Mouse (Mus musculus) granulocyte monocyte progenitor cell, adult 5-6 weeks (primary cell): ENCODE measurements at regions not wholly inside any gene's neighbourhood (a gene's known extent, or its start where the extent isn't known, plus 50 kb on each side); places are given as distances from the start of the nearest gene placed in this dataset.

Experiments
- ATAC-seq: replicated peaks from 2 replicates; pipeline ENCODE4 v1.8.0; 2016; ENCODE audit warnings: mild to moderate bottlenecking, moderate TSS enrichment, inconsistent platforms; ENCODE audit not compliant: poor library complexity, severe bottlenecking

GRCm38 (mm10) chr9:67610696-67611095, 51.2 kb upstream of the Tln2 start:
- ATAC-seq: no peak

- no peak for ATAC-seq
Measured at GRCm38 (mm10) chr9:67611676-67612075, 52.2 kb upstream of the Tln2 start.

GRCm38 (mm10) chr9:67612101-67612500, 52.6 kb upstream of the Tln2 start:
- no peak for ATAC-seq

DNA sequence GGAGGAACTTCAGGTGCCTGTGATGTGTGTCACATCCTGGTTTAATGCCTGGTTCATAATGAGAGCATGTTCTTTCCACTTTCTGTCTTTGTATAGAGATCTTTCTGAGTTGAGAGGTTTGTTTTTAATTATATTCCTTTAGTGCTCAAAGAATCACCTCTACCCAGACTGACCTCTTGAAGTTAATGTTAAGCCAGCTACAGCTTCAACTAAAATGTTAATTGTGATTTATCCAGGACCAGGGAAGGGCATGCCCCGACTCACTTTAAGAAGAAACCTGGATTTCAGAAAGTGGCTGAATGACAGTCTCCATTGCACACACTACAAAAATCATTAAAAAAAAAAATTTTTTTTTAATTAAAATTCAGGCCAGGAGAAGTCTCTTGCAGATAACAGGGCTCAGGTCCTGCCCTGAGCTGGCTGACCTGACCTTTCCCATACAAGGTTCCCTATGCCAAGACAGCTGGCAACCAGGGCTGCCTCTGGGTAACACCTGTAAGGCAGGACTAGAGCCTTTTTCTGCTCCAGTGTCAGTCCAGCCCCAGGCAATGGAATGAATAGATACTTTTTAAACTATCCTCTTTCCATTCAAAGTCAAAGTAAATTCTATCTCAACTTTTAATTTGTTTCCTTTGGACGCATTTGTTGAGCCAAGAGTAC, 54.7 kb upstream of the Tln2 start:
- no peak for ATAC-seq

DNA sequence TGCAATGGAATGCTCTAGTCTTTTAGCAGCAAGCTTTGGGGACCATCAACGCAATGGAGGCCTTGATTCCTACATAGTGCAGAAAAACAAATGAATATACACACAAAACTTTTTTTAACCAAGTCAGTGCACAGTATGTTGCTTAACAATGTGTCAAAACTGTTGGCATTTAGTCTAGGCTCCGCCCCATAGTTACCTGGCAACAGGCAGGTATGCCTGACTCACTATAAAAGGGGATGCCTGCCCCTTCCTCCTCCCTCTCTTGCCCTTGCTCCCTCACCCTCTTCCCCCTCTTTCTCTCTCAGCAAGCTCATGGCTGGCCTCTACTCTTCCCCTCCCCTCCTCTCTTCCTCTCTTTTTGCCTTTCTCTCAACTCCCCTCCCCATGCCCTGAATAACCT, 56.7 kb upstream of the Tln2 start:
- no peak for ATAC-seq

DNA sequence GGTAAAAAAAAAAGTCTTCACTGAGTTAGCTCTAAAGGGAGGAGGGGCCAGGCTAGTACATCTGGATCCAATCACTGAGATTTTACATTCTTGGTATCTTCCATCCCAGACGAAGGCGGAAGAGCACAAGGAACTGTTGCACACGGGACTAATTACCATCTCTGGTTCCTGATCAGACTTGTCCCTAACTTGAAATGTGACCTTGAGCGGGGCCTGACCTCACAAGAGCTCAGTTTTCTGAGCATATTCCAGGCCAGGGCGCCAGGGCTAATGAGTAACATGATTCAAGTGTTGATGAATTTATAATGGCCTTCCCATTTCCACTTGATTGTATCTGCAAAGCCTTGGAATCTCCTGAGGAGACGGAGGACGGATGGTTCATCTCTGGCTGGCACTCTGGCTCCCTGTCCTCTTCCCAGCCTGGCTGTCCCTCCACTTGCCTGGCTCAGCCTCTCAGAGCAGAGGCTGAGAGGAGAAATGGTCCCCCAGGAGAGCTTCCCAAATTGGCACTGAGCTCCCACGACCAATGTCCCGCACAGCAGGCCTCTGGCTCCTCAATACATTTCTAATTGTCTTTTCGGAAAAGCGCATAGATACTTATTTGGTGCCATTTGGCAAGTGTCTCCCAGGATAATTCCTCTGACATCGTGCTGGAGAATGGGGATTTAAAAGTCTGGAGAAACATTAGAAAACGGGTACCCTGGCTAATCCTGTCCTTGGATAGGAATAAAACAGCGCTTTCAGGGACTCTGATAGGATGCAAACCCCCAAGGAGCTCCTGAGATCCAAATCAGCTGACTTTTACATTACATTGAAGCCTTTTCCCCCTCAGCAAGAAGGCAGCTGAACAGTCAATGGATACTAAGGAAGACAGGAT, 58.1 kb upstream of the Tln2 start:
- no peak for ATAC-seq

GRCm38 (mm10) chr9:67620945-67621344, 61.4 kb upstream of the Tln2 start:
- ATAC-seq: no peak

- ATAC-seq: no peak
Measured at GRCm38 (mm10) chr9:67627196-67627595, 67.7 kb upstream of the Tln2 start.

DNA sequence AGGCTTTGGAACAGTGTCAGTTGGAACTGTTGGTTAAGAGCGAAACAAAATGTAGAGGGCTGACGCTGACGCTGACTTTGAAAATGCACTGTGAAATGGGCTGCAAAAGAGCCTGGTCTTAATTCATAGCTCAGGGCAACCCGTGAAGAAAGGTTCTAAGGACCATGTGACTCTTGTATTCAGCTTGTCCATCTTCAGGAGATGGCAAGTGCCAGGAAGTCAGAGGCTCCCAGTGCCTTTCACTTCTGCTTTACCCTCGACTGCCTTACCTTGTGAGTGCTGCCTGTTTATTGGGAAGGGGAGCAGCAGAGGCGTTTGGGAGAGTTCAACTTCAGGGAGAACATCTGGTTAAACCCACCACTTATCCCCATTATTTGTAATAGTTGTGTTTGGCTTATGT, 70.1 kb upstream of the Tln2 start:
- no peak for ATAC-seq

GRCm38 (mm10) chr9:67630173-67630572, 70.7 kb upstream of the Tln2 start:
- no peak for ATAC-seq

GRCm38 (mm10) chr9:67631741-67632243, 72.3 kb upstream of the Tln2 start:
- ATAC-seq: no peak

DNA sequence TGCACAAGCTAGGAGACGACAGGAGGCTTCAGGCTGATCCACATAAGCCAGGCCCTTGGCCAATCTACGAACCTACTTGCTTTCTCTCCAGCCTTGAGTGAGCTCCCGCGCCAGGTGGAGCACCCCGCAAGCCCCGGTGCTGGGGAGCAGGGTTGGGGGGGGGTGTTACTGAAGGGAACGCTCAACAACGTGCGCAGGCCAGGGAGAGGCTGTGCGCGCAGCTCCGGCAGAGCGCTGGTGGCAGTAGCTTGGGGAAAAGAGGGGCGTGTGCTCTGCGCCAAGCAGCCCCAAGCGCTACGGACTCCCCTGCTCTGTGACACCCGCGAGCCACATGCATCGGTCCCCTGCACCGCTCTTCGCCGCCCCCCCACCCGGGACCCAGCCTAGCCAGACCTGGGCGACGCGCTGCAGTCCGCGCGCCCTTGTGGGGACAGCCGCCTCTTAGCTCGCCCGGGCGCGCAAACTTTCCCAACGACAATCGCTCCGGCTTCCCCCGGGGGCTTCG, 73.1 kb upstream of the Tln2 start:
- ATAC-seq: 0 out of 2 replicates have a peak, but pooled peaks have one; percentile 17

DNA sequence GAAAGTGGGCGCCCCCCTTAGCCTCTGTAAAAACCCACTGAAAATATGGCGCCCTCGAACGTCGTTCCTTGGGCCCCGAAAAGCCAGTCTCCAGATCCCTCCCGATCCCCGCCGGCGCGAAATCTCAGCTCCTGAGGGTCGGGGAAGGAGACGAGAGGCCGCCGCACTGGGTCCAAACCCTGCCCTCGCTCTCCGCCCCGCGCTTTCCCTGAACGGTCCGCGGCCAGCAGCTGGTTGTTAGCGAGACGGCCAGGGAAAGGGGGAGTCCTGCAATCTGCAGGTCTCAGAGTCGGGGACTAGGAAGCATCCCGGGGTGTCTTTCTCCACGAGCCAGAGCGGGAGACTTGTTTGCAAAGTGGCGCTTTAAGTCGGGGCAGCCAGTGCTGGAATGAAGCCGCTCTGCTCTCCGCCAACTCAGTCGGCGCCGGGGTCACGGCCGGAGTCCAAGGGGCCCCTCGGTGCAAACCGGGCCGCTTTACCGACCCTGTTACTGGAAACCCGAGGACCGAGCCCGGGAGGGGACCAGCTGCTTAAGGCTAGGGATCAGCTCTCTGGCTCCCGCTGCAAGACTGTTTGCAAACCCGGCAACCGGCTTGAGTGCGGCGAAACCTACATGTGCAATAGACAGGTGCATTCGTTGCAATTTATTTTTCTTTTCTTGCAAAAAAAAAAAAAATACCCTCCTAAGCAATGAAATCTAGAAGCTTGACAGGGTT, 73.7 kb upstream of the Tln2 start:
- no peak for ATAC-seq

- peak; percentile 78 for ATAC-seq
Measured at GRCm38 (mm10) chr9:67633761-67634441, 74.4 kb upstream of the Tln2 start.

GRCm38 (mm10) chr9:67646820-67647219, 87.3 kb upstream of the Tln2 start:
- no peak for ATAC-seq

GRCm38 (mm10) chr9:67664773-67665172, 94.5 kb upstream of the C2cd4b start:
- no peak for ATAC-seq

DNA sequence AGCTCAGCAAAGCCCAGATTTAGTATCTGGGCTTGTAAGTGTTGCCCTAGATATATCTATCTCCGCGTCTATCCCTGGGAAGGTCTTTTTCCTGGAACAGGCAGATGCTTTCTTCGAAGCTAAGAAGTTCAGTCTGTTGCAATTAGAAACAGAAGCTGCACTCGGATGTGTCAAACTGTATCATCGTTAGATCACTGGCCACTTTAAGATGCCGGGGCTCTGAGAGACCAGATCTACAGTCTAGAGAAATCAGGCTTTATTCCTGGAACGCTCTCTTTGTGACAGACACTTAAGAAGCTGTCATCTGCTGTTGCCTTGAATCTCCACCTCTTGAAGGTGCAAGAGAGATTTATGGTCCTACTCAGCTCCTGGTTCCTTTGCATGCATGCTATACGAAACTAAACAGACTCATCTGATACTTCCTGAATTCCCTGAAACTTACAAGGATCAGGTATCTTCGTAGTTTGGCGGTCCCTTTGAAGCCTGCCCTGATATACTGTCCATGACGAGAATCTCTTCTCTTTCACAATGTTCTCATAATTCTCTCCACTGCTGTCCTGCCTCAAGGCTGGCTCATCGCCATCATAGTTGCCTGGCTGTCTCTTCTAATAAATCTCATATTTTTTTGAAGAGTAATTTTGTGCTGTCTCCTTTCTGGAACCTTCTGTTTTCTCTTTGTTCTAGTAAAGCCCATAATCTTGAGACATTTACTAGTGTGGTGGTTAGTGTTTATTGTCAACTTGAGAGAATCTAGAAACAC, 88.8 kb upstream of the C2cd4b start:
- ATAC-seq: no peak

GRCm38 (mm10) chr9:67676906-67677305, 82.3 kb upstream of the C2cd4b start:
- no peak for ATAC-seq

DNA sequence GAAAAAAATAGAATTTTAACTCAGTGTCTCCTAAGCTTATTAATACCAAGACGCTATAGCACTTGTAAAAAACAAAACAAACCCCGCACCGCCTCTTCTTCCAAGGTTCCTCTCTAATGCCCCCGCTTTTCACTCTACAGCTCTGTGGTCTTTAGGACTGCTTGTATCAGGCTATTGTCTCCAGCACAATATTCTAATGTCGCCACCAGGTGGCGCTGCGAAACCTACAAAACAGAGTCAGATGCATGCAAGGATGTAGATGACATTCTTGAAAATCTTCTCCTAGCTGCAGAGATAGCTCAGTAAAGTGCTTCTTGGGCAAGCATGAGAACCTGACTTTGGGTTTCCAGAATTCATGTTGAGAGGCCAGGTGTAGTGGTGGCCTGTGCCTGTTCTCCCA, 75.9 kb upstream of the C2cd4b start:
- no peak for ATAC-seq

DNA sequence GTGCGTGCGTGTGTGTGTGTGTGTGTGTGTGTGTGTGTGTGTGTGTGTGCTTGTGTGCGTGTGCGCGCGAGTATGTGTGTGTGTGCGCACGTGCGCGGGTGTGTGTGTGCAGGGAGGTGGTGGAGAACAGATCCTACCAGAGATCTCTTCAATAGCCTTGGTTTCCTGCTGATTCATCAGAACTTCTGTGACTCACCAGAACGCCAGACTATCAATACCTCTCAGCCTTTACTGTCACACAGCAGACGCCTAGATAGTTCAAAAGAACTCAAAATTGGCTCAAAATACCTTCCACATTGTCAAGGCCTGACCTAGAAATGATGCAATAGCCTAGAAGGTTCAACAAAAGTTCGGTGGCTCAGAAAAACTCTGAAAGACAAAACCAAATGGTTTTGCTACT, 66.8 kb upstream of the C2cd4b start:
- no peak for ATAC-seq
